Mouse (Mus musculus) retina, adult 2 months (tissue): ENCODE measurements around the gene Ttc9b.
"Not testable (repeated sequence)": the region's sequence is repeated elsewhere in the genome, so short reads cannot be mapped to it uniquely, and the experiment has no call there.

Source experiments
- DNase-seq: peaks from one replicate; pipeline ENCODE4 v3.0.0-alpha.2; 2012; ENCODE audit warnings: low read depth, low spot score

The Ttc9b gene

DNA sequence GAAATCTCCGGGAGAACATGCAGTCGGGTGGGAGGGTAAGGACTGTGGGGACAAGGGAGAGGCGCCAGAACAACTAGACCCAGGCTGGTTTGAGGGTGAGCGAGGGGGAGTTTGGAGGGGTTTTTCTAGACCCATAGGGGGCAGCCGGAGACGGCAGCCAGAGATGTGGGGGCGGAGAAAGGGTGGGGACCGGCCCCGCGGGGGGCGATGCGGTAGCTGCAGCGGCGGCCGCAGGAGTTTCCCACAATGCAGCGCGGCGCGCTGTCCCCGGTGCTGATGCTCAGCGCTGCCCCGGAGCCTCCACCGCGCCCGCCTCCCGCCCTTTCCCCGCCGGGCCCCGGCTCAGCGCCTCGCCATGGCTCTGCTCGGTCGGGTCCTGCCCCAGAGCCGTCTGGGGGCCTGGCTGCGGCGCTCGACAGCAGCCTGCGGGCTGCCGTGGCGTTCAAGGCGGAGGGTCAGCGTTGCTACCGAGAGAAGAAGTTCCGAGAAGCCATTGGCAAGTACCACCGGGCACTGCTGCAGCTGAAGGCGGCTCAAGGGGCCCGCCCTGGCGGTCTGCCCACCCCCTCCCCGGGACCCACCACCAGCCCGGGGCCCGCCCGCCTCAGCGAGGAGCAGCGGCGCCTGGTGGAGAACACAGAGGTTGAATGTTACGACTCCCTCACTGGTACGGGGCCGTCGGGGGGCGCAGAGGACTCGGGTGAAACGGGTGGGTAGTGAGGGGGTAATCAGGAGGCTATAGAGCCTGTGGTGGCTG, at the start of gene Ttc9b:
TSS of gene Ttc9b (plus strand) at position 235 of the 757 bp plus-strand sequence.
- DNase-seq: no peak

DNA sequence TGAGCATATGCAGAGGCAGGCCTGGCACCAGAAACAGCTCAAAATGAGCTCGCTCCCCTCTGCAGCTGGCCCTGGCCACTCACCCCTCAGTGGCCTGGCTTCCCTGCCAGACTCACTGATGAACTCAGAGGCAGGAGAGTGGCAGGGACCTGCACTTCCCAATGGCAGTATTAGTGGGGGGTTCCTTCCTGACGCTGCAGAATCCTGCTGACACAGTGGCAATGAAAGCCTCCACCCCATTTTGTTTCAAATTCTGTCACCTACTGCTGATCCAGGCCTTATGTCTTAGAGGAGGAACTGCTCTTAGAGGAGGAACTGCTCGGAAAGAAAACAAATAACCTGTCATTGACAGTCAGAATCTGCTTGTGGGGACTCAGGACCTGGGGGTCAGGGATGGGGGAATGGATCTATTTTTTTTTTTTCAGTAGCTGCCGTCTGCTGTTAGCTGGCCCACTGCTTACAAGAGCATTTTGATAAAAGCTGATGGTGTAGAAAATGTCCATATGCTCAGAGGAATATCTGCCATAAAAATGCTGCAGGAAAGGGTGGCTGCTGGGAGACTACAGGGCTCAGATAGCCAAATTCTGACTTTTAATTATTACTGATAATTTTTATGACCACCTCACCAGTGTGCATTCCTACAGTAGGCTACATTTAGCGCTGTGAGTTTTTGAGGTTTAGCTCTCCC, 48.9 kb upstream of the Ttc9b start:
- no peak for DNase-seq

DNA sequence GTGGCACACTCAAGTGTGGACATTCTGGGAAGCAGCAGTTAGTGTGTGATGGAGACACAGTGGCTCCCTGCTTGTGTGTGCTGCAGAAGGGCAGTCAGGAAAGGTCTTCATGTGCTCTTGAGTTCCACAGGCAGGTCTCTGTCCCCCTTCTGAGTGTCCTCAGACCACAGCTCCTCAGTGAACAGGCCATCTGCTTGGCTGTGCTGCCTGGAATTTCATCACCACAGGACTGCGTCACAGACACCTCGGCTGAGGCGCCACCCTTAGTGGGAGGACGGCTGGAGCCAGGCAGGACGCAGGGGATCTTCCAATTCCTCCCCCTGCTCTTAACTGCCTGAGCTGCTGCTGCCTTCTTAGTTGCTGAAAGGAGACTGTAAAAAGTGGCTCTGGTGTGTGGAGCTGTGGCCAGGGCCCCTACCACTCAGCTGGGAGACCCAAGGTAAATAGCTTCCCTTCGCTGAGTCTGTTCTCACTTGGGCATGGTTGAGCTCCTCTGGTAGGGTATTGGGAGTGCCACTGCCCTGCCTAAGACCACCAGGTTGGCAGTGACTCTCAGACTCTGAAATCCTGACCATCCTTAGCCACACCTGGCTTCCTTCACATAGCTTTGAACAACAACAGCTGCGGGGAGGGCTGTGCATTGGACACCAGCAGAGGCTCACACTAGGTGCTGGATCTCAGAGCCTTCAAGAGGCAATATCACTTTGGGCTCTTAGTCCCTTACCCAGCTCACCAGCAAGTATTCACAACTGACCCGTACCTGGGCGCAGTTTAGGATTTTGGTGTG, 48.0 kb upstream of the Ttc9b start:
- DNase-seq: no peak

DNA sequence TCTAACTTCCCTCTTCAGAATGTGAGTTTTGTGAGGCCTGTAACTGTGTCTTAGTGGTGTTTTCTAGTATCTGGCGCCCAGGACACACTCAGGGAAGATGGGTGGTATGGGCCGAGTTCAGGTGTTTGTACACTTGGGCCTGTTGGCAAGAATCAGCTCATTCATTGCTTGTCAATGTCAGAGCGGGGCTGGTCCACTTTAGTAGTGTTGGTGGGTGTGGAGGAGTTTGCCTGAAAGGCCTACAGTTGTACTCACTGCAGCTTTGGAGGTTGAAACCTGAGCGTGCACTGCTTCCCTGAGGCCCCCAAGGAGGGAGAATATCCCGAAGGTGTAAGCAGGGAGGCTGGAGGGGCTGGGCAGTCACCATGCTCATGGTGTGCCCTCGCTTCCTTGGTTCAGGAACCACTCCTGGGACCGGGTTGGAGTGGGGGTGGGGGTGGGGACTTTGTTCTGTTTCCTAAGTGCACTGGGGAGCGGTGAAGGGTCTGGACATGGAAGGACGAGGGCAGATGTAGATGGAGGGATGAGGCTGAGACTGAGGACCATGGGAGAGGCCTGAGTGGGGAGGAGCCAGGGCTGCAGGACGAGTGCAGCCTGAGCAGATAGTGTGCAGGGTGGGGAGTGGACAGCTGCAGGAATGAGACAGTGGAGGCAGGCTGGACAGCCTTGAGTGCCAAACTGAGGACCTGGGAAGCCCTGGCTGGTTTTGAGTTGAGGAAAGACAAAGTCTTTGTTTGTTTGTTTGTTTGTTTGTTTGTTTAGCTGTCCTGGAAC, 47.0 kb upstream of the Ttc9b start:
- DNase-seq: no peak

DNA sequence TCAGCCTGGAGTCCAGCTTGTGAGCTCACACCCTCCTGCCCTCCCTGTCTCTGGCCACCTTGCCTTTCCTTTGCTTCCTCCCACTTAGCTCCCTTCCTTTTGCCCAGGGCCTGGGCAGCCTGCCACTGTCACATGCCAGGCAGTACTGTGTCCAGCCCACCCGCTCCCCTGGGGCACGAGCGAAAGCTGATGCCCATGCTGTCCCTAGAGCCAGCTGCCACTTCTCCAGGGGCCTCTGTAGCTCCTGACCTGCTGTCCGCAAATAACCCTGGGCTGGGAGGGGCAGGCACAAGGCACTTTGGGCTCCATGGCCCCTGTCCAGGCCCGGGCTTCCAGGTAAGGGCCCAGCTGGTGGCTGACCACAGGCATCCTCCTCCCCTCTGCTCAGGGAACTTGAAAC, 46.1 kb upstream of the Ttc9b start:
- no peak for DNase-seq

DNA sequence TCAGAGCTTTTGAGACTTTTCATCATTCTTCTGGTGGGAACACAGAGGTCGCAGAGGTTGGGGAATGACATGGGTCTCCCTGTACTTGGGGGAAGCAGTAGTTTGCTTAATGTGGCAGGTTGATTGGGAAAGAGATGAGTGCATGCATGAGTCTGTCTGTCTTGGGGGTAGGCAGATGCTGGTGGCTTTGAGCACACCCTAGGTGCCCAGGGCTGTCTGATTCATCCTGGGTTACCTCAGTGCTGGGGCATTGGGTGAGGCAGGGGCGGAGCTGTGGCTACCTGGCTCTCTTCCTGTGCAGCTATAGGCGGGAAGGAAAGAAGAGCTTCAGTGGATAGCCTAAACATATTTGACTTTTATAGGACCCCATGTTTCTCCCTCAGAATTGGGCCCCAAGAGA, 45.6 kb upstream of the Ttc9b start:
- no peak for DNase-seq

DNA sequence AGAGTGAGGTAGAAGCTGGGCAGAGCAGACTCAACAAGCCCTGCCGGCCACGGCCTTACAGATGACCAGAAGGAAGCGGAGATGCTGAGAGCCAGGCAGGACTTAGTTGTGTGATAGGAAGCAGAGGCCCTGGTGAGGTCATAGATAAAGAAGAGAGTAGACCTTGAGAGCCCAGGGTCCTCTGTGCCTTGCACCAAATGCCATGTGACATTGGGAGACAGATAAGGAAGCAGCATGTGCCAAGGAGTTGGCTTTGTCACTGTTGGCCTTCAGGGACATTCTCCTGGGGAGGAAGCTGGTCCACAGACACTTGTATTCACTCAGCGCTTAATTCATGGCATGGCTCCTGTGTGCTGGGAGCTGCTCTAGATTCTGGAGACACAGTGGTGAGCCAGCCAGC, 44.4 kb upstream of the Ttc9b start:
- no peak for DNase-seq

DNA sequence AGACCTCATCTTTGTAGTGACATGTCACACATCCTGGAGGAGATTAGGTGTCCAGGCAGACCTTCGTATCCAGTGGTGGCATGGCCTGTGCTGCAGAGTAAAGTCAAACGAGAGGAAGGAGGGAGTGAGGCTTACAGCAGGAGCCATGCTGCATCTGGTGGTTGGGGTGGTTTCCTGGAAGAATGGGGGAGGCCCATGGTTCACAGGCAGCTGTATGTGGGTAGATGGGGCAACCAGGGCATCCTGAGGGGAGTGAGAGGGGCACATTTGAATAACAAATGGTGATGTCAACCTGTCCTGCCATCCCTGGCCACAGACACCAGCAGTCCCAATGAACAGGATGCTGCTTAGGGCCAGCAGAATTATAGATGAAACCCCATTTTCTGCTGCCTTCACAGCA, 44.0 kb upstream of the Ttc9b start:
- no peak for DNase-seq

DNA sequence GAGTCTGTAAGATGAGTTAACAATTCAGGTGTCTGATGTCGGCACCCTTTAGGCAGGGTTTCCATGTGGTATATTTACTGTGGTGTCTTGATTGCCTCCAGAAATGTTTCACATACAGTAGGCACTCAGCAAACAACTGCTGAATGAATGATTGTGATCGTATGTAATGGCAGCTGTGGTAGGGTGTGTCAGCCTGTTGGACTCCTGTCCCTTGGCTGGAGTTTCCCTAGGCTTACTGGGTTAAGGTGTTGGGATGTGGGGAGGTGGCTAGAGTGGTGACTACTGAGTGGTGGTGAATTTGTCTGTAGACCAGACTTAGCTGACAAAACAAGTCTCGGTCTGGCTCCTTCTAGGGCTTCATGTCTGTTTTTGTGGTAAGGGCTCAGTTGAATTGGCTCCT, 43.3 kb upstream of the Ttc9b start:
- no peak for DNase-seq

DNA sequence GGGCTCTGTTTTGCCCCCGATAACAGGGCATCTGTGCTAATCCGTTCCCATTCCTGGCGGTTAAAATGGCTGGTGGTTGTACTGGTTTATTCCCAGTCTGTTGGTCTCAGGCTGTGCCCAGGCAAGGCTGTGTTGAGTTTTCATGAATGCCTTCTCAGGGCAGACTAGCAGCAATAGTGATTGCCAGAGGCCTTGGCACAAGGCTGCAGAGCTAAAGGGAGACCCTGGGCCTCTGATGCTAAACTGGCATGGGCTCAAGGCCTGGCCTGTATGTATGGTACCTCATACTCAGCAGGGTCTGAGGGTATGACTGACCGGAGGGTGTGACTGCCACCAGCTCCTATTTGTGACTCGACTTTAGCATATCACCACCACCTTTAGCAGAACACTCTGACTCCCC, 42.8 kb upstream of the Ttc9b start:
- DNase-seq: no peak

DNA sequence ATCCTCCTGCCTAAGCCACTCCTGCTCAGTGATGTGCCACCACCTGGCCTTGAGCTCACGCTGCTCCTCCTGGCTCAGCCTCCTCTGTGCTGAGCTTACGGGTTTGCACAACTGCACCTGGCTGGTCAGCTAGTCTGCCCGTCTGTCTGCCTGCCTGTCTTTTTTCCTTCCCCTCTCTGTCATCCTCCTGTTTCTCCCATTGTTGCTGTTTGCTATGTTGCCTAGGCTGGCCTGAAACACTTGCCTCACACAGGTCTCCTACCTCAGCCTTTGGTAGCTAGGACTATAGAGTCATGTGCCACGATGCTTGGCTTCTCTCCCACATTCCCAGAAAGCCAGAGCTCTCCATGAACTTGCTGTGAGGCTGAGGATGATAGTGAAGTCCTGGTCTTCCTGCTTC, 40.8 kb upstream of the Ttc9b start:
- no peak for DNase-seq

DNA sequence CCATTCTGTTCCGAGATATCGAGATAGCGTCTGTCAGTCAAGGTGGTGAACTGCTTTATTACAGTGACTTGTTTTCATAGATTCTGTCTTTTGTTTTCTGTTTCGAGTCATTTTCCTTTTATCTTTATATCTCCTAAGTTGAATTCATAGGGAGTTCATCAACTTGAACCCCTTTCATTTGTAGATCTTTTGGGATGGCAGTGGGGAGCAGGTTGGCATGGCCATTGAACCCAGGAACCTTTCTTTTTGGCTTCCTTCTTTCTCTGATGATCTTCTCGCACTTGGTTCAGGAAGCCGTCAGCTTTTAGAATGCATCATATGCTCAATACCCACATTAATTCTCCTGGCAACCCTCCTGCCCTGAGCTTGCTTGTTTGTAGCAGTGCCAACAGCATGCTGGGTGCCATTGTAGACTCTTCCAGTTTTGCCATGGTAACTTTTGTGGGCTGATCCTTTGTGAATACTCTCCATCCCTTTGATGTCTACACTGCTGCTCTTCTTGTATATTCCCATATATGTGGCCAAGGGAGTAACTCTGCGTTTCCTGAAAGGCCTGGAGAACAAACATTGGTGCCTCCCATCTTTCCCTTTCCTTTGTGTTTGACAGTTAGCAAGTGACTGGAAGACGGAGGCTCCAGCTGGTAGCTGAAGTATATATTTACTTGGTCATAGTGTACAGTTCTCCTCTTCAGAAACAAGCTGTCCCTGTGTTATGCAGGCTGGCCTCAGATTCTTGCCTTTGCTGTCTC, 39.8 kb upstream of the Ttc9b start:
- no peak for DNase-seq

DNA sequence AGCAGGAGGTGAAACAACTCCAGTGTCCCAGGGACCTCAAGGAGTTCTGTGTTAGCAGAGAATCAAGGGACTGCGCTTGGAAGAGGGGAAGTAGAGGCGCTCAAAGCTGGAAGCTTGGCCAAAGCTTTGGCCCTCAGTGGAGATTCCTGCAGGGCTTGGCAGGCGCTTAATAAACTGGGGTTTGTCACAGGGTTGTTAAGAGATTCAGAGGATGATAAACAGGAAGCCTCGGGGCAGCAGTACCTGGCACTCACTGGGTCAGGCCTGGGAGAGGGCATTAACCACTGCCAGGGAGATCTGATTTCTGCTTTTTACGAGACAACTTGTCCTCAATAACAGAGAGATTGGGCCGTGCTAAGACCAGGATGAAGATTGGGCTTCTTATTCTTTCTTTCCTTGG, 32.7 kb upstream of the Ttc9b start:
- no peak for DNase-seq

DNA sequence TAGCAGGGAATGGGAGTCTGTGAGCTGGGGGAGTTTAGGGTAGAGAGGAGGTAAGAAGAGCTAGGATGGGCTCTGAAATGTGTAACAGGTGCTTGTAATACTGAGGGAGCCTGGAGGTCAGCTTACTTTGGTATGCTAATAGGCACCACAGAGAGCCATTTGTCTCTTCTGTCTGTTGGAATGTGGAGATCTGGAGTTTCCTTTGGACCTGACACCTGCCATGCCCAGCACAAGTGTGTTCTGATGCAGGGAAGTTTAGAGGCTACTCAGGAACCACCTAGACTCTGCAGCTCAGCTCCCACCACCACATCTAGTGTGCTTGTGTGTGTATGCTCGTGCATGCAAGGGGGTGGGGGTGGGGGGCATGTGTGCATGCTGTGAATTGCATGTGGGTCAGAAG, 31.5 kb upstream of the Ttc9b start:
- DNase-seq: no peak

DNA sequence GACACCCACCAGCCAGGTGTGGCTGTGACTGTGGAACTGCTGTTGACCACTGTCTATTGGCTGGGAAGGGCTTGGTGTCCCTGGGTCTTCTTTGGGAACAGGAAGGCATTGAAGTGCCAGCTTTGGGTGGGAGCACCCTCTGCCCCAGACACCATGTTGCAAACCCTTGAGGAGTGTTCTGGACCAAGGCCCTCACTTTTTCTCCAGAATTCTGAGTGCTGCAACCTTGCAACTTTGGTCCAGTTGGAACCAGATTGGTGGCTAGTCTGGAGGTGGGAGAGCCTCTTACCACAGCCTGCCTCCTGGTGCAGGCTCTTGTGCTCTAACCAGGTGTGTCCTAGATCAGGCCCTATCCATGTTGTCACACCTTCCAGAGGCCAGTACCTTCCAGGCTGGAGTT, 28.7 kb upstream of the Ttc9b start:
- no peak for DNase-seq

DNA sequence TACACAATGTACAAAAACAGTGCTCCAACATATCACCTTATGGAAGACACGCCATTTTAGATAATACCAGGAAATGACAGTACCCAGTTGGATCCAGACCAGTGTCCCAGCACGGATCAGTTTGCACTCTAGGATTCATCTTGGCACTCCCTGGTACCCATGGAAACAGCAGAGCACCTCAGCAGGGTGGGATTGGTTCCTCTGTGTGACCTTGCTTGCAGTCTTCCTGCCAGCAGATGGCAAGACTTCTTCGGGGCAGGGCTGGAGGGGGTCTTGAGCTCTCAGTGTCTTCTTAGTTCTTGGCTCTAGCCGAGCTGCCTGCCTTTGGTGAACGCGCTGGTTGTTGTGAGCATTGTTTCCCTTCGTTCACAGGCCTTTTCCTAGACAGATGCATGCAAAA, 26.0 kb upstream of the Ttc9b start:
- DNase-seq: no peak

DNA sequence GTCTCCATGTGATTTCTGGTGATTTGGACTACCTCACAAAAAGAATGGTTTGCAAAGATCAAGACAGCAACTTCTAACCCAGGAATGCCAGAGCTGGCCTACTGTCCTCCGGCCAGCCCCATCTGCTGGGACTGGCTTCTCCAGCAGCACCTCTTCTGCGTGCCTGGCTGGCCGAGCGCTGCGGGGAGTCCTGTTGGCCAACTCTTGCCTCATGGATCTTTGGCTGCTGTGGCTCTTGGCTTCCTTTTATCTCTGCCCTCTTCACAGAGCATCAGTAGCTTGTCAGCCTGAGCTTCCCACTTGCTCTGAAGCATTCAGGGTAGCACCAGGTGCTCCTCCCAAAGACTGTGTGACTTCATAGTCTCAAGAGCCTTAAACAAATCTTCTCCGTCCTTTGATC, 25.5 kb upstream of the Ttc9b start:
- no peak for DNase-seq

DNA sequence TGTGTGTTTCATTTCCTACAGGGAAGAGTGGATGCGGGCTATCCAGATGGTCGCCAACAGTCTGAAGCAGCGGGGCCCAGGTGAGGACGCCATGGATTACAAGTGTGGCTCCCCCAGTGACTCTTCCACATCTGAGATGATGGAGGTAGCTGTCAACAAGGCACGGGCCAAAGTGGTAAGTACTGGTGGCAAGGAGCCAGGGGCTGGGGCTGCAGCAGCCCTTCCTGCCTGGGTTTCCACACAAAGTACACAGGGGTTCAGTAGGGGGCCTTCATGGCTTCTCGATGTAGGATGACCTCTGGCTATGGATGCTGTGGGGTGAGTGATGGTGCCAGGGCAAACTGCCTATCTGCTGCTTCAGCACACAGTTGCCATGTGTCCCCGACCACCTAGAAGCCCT, 24.9 kb upstream of the Ttc9b start:
- DNase-seq: not testable (repeated sequence)

DNA sequence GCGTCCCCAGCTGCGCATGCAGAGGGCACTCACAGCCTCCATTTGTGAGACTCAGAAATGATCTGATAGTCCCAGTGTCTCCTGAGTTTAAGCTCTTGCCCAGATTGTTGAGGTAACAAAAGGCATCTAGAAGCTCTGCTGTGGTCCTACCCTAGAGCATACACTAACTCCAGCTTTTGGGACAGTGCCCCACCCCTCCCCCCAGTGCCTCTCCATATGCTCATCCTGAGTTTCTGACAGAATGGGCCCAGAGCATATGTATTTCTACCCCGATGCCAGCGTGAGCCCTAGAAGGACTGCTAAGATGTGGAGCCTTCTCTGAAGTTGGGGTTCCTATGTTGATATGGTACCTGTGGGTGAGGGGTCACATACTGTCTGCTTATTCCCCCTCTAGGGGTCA, 22.3 kb upstream of the Ttc9b start:
- DNase-seq: no peak

DNA sequence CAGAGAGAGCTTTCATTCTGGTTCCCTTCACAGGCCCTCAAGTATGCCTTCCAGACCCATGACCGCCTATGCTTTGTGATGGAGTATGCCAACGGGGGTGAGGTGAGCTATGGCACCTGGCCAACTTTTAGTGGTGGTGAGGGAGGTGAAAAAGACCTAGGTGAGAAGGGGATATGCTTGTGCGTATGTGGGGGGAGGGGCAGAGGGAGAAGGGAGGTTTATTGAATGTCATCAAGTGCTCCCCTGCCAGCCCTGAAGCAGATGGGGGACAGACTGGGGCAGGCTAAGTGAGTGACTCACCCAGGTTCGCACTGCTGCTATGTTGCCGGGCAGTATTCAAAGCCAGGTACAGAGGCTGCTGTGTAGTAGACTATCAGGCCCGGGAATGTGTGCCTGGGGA, 20.5 kb upstream of the Ttc9b start:
- DNase-seq: no peak

DNA sequence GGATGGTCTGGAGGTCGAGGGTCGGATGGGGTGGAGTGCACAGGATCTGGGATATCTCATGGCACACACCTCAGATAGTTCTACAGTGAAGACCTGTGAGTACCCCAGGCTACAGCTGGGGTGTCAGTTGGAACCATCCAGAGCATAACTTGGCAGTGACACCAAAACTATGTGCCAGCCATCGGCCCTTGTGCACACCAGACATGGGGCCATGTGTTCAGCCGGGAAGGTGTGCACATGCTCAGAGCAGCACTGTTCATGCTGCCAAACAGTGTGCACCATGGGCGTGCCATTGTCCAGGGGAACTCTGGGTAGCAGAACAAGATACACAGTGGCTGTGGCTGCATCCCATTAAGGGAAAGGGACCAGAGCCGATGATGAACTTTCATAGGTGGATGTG, 19.0 kb upstream of the Ttc9b start:
- DNase-seq: no peak
